Mouse (Mus musculus): ENCODE results near the gene Six6.

- no peak for TF ChIP-seq CTCF (IDR thresholded peaks at IDR 0.05; ENCODE audit: extremely low read depth, insufficient read length, insufficient replicate concordance, low read depth, low read length)
- no peak for TF ChIP-seq POLR2A (IDR thresholded peaks at IDR 0.05; ENCODE audit: low read depth, low read length)
Measured at GRCm38 (mm10) chr12:72947335-72947734, 7.6 kb downstream of the Six6 start.
